Comparison of ENCODE assay signal across 16 mouse cellular contexts in genomic region chr16:17638036-17638628, GRCm38 (mm10). TPM values are rescaled to one million over a fixed set of nuclear protein-coding genes. Genes with fewer than 3 reads are reported as not detected.
DNase-seq lines count a peak whose midpoint lies in the region; ATAC-seq and TF ChIP-seq lines count a peak whose summit lies in the region.
"Had no signal": no experiment of that assay in that cellular context is flagged by ENCODE, and none has a peak within 500 bp of the region (broad histone marks: within the 10 kb centered on the region; RNA-seq: fewer than 3 reads in every experiment).

No protein-coding gene starts in this region.

- no peaks in the 10 kb centered on the region for H3K9me3 ChIP-seq in embryonic facial prominence, embryonic 11.5 days (replicated peaks; ENCODE audit: control insufficient read depth, low read length)
- no peaks in the 10 kb centered on the region for H3K9me3 ChIP-seq in embryonic facial prominence, embryonic 10.5 days
- no peaks in the 10 kb centered on the region for H3K9me3 ChIP-seq in intestine, postnatal 0 days (ENCODE audit: control insufficient read depth)
- H3K9me3 ChIP-seq in midbrain, embryonic 10.5 days (replicated peaks): no peaks in the 10 kb centered on the region
- H3K9me3 ChIP-seq: neural tube, embryonic 15.5 days had no signal

- H3K27me3 ChIP-seq in embryonic facial prominence, embryonic 11.5 days (ENCODE audit: control insufficient read depth, insufficient read depth, low read length): no peaks in the 10 kb centered on the region
- no peaks in the 10 kb centered on the region for H3K27me3 ChIP-seq in embryonic facial prominence, embryonic 10.5 days (replicated peaks; ENCODE audit: low read depth, poor library complexity, severe bottlenecking)
- H3K27me3 ChIP-seq in intestine, postnatal 0 days (replicated peaks; ENCODE audit: control insufficient read depth, insufficient read depth, low read length): no peaks in the 10 kb centered on the region
- H3K27me3 ChIP-seq in spleen, adult 2 months (ENCODE audit: control insufficient read depth, insufficient read depth, low read length): no peaks in the 10 kb centered on the region
- no peaks in the 10 kb centered on the region for H3K27me3 ChIP-seq in midbrain, embryonic 10.5 days (ENCODE audit: low read depth, poor library complexity, severe bottlenecking)
- H3K27me3 ChIP-seq: neural tube, embryonic 15.5 days; Patski had no signal

- 91% methylated on average over 9 of the region's 9 CpGs for WGBS in embryonic facial prominence, embryonic 11.5 days
- WGBS in embryonic facial prominence, embryonic 10.5 days: 90% methylated on average over 9 of the region's 9 CpGs
- 67% methylated on average over 9 of the region's 9 CpGs for WGBS in intestine, postnatal 0 days
- 90% methylated on average over 9 of the region's 9 CpGs for WGBS in spleen, adult 2 months
- 91% methylated on average over 9 of the region's 9 CpGs for WGBS in midbrain, embryonic 10.5 days

- no peaks in the 10 kb centered on the region for H3K4me1 ChIP-seq in embryonic facial prominence, embryonic 11.5 days (ENCODE audit: control insufficient read depth, insufficient read depth, low read length)
- H3K4me1 ChIP-seq in embryonic facial prominence, embryonic 10.5 days: no peaks in the 10 kb centered on the region
- no peaks in the 10 kb centered on the region for H3K4me1 ChIP-seq in intestine, postnatal 0 days (replicated peaks; ENCODE audit: control insufficient read depth, insufficient read depth, low read length)
- H3K4me1 ChIP-seq in spleen, adult 2 months (ENCODE audit: control insufficient read depth, insufficient read depth, insufficient read length): no peaks in the 10 kb centered on the region
- no peaks in the 10 kb centered on the region for H3K4me1 ChIP-seq in midbrain, embryonic 10.5 days
- H3K4me1 ChIP-seq: neural tube, embryonic 15.5 days had no signal

- H3K4me3 ChIP-seq in embryonic facial prominence, embryonic 11.5 days (ENCODE audit: low read depth, low read length): no peak overlapping the region
- no peak overlapping the region for H3K4me3 ChIP-seq in embryonic facial prominence, embryonic 10.5 days
- no peak overlapping the region for H3K4me3 ChIP-seq in intestine, postnatal 0 days (ENCODE audit: low read depth, low read length)
- H3K4me3 ChIP-seq in spleen, adult 2 months (ENCODE audit: extremely low read depth, insufficient read depth, insufficient read length): no peak overlapping the region
- H3K4me3 ChIP-seq in midbrain, embryonic 10.5 days: no peak overlapping the region
- H3K4me3 ChIP-seq: left cerebral cortex, adult 2 months; neural tube, embryonic 15.5 days had no signal

- no peak for TF ChIP-seq CTCF in intestine, postnatal 0 days (IDR thresholded peaks at IDR 0.05; ENCODE audit: low read depth)
- no peak for TF ChIP-seq CTCF in spleen, adult 2 months (IDR thresholded peaks at IDR 0.05; ENCODE audit: extremely low read depth, insufficient read depth, insufficient read length, insufficient replicate concordance)

- ATAC-seq in embryonic facial prominence, embryonic 11.5 days (replicated peaks; ENCODE audit: insufficient number of reproducible peaks, low FRiP score, low TSS enrichment, low read depth): 0 out of 2 replicates have a peak, but pooled peaks have one; percentile 22
- peak; percentile 68 for ATAC-seq in intestine, postnatal 0 days
- ATAC-seq: Patski had no signal

- H3K27ac ChIP-seq in embryonic facial prominence, embryonic 11.5 days (replicated peaks; ENCODE audit: low read depth, low read length): no peak overlapping the region
- H3K27ac ChIP-seq in embryonic facial prominence, embryonic 10.5 days (replicated peaks): no peak overlapping the region
- H3K27ac ChIP-seq in intestine, postnatal 0 days (ENCODE audit: low read depth, low read length): no peak overlapping the region
- H3K27ac ChIP-seq in spleen, adult 2 months (ENCODE audit: insufficient read depth, low read length): peak overlapping the region; percentile 3; the same call in 1 of the 2 replicates
- no peak overlapping the region for H3K27ac ChIP-seq in midbrain, embryonic 10.5 days (replicated peaks)
- H3K27ac ChIP-seq: hindbrain, embryonic 14.5 days; left cerebral cortex, adult 2 months; neural tube, embryonic 15.5 days had no signal

- no peak for DNase-seq in embryonic facial prominence, embryonic 11.5 days (ENCODE audit: low spot score)
- no peak for DNase-seq in embryonic facial prominence, embryonic 10.5 days (ENCODE audit: low spot score)
- DNase-seq in c-Kit-negative CD71-positive TER-119-positive erythroid progenitor cells, embryonic 14.5 days (ENCODE audit: low read depth, low spot score): peak; percentile 72
- DNase-seq in spleen, adult 2 months (ENCODE audit: low read depth in 1 of 2, low spot score in 2 of 2): no peak
- no peak for DNase-seq in MN1 (ENCODE audit: low spot score)
- no peak for DNase-seq in ovary, postnatal 36 days (ENCODE audit: low spot score)
- DNase-seq in midbrain, embryonic 10.5 days (ENCODE audit: low spot score): no peak
- DNase-seq: adrenal gland, postnatal 25 days; kidney, postnatal 10 days; lung, adult 2 months; thymus, postnatal 4 days had no signal

- H3K4me2 ChIP-seq in embryonic facial prominence, embryonic 11.5 days (ENCODE audit: low read depth, low read length): no peak overlapping the region
- H3K4me2 ChIP-seq in intestine, postnatal 0 days (replicated peaks; ENCODE audit: low read depth): no peak overlapping the region
- H3K4me2 ChIP-seq: hindbrain, embryonic 14.5 days; neural tube, embryonic 15.5 days had no signal

- H3K36me3 ChIP-seq in embryonic facial prominence, embryonic 11.5 days (replicated peaks; ENCODE audit: control insufficient read depth, insufficient read depth, low read depth, low read length): peaks cover 23% of the 10 kb centered on the region
- H3K36me3 ChIP-seq in embryonic facial prominence, embryonic 10.5 days (replicated peaks): peaks cover 99% of the 10 kb centered on the region
- peaks cover 68% of the 10 kb centered on the region for H3K36me3 ChIP-seq in intestine, postnatal 0 days (ENCODE audit: control insufficient read depth, insufficient read depth)
- H3K36me3 ChIP-seq in spleen, adult 2 months (ENCODE audit: control insufficient read depth, insufficient read depth, low read length): peaks cover 32% of the 10 kb centered on the region
- H3K36me3 ChIP-seq in midbrain, embryonic 10.5 days: peaks cover 97% of the 10 kb centered on the region

- H3K9ac ChIP-seq in embryonic facial prominence, embryonic 11.5 days (replicated peaks; ENCODE audit: low read length): no peak overlapping the region
- H3K9ac ChIP-seq in intestine, postnatal 0 days (ENCODE audit: low read depth, low read length): no peak overlapping the region
- H3K9ac ChIP-seq: hindbrain, embryonic 14.5 days; neural tube, embryonic 15.5 days had no signal

- no peak for TF ChIP-seq POLR2A in spleen, adult 2 months (IDR thresholded peaks at IDR 0.05; ENCODE audit: low read depth, low read length)

RNA-seq across cellular contexts. Expression of gene Ccdc74a, which starts 8.1 kb away (rescaled TPM):
- 5.0 and 5.6 TPM in 2 replicates for polyA plus RNA-seq in embryonic facial prominence, embryonic 11.5 days (2014; fragmentation: Nextera tagmentation; extraction: Ambion mirVana)
- polyA plus RNA-seq in embryonic facial prominence, embryonic 10.5 days (2016; fragmentation: Nextera tagmentation; extraction: Ambion mirVana): 5.3 and 6.6 TPM in 2 replicates
- 8.0 and 9.4 TPM in 2 replicates for polyA plus RNA-seq in intestine, postnatal 0 days (2015; fragmentation: Nextera tagmentation; extraction: Ambion mirVana)
- polyA plus RNA-seq in spleen, adult 2 months (2012; rRNA removed): 1.0 and 1.4 TPM in 2 replicates
- 6.4 and 8.1 TPM in 2 replicates for polyA plus RNA-seq in midbrain, embryonic 10.5 days (2016; fragmentation: Nextera tagmentation; extraction: Ambion mirVana)

RNA-seq across cellular contexts. Expression of gene Smpd4, which starts 19.0 kb away (rescaled TPM):
- 57.0 and 58.5 TPM in 2 replicates for polyA plus RNA-seq in embryonic facial prominence, embryonic 11.5 days (2014; fragmentation: Nextera tagmentation; extraction: Ambion mirVana)
- polyA plus RNA-seq in embryonic facial prominence, embryonic 10.5 days (2016; fragmentation: Nextera tagmentation; extraction: Ambion mirVana): 66.7 and 68.7 TPM in 2 replicates
- polyA plus RNA-seq in intestine, postnatal 0 days (2015; fragmentation: Nextera tagmentation; extraction: Ambion mirVana): 8.7 and 9.0 TPM in 2 replicates
- polyA plus RNA-seq in spleen, adult 2 months (2012; rRNA removed): 42.5 and 44.6 TPM in 2 replicates
- polyA plus RNA-seq in midbrain, embryonic 10.5 days (2016; fragmentation: Nextera tagmentation; extraction: Ambion mirVana): 47.3 and 52.2 TPM in 2 replicates

RNA-seq across cellular contexts. Expression of gene Slc7a4, which starts 55.1 kb away (rescaled TPM):
- polyA plus RNA-seq in embryonic facial prominence, embryonic 11.5 days (2014; fragmentation: Nextera tagmentation; extraction: Ambion mirVana): 0.59 and 2.3 TPM in 2 replicates
- 1.5 and 1.6 TPM in 2 replicates for polyA plus RNA-seq in embryonic facial prominence, embryonic 10.5 days (2016; fragmentation: Nextera tagmentation; extraction: Ambion mirVana)
- 28.3 and 31.0 TPM in 2 replicates for polyA plus RNA-seq in intestine, postnatal 0 days (2015; fragmentation: Nextera tagmentation; extraction: Ambion mirVana)
- polyA plus RNA-seq in spleen, adult 2 months (2012; rRNA removed): 4.3 and 5.1 TPM in 2 replicates
- 2.4 and 2.6 TPM in 2 replicates for polyA plus RNA-seq in midbrain, embryonic 10.5 days (2016; fragmentation: Nextera tagmentation; extraction: Ambion mirVana)
